Mouse (Mus musculus): Measurements from ENCODE around the gene Myl9. TPM values are rescaled to one million over a fixed set of nuclear protein-coding genes. Genes with fewer than 3 reads are reported as not detected.

Myl9 gene
- polyA plus RNA-seq, 1 experiment: 9.4 TPM

GRCm38 (mm10) chr2:156809579-156809978 lies 34.4 kb downstream of the Myl9 start:
- H3K27me3 ChIP-seq (ENCODE audit: control insufficient read depth, insufficient read depth, low read length, poor library complexity, severe bottlenecking): no peaks in the 10 kb centered on the region
- peak overlapping the region; percentile 42 for H3K9ac ChIP-seq (ENCODE audit: low read depth, poor library complexity, severe bottlenecking)
- no peak overlapping the region for H3K27ac ChIP-seq (ENCODE audit: insufficient read depth, low read length)
- H3K4me1 ChIP-seq (ENCODE audit: control insufficient read depth, insufficient read depth, low read length): peaks cover 2% of the 10 kb centered on the region
- TF ChIP-seq EP300 (IDR thresholded peaks at IDR 0.05; ENCODE audit: insufficient read depth, low read depth, low read length) (no peak), CTCF (IDR thresholded peaks at IDR 0.05; ENCODE audit: low read depth, low read length) (peak; percentile 49)
- no peaks in the 10 kb centered on the region for H3K36me3 ChIP-seq (ENCODE audit: control insufficient read depth, insufficient read depth, low read length, poor library complexity, severe bottlenecking)
- no peaks in the 10 kb centered on the region for H3K9me3 ChIP-seq (replicated peaks; ENCODE audit: control insufficient read depth, insufficient read depth, low read length, poor library complexity, severe bottlenecking)
- peak overlapping the region; percentile 10; the same call in 1 of the 2 replicates for H3K4me3 ChIP-seq (ENCODE audit: low read depth, low read length)

DNA sequence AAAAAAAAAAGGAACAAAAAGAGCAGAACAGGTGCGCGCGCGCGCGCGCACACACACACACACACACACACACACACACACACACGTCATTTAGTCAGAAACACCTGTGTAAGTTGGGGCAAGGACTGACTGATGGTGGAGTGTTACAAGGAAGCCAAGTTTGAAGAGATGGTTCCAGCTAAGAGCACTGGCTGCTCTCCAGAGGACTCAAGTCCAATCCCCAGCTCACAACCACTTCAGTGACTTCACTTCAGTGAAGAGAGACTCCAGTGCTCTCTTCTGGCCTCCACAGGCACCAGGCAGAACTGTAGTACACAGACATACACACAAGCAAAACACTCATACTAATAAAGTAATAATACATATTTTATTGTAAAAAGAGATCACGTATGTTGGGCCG lies 35.5 kb downstream of the Myl9 start:
- peaks cover 2% of the 10 kb centered on the region for H3K4me1 ChIP-seq (ENCODE audit: control insufficient read depth, insufficient read depth, low read length)
- H3K9me3 ChIP-seq (replicated peaks; ENCODE audit: control insufficient read depth, insufficient read depth, low read length, poor library complexity, severe bottlenecking): no peaks in the 10 kb centered on the region
- H3K27me3 ChIP-seq (ENCODE audit: control insufficient read depth, insufficient read depth, low read length, poor library complexity, severe bottlenecking): no peaks in the 10 kb centered on the region
- TF ChIP-seq EP300 (IDR thresholded peaks at IDR 0.05; ENCODE audit: insufficient read depth, low read depth, low read length) (no peak), CTCF (IDR thresholded peaks at IDR 0.05; ENCODE audit: low read depth, low read length) (no peak), POLR2A (IDR thresholded peaks at IDR 0.05; ENCODE audit: insufficient read depth, low read length) (no peak)
- H3K36me3 ChIP-seq (ENCODE audit: control insufficient read depth, insufficient read depth, low read length, poor library complexity, severe bottlenecking): no peaks in the 10 kb centered on the region
- H3K4me3 ChIP-seq (ENCODE audit: low read depth, low read length): no peak overlapping the region
- no peak overlapping the region for H3K27ac ChIP-seq (ENCODE audit: insufficient read depth, low read length)
- H3K9ac ChIP-seq (ENCODE audit: low read depth, poor library complexity, severe bottlenecking): no peak overlapping the region

DNA sequence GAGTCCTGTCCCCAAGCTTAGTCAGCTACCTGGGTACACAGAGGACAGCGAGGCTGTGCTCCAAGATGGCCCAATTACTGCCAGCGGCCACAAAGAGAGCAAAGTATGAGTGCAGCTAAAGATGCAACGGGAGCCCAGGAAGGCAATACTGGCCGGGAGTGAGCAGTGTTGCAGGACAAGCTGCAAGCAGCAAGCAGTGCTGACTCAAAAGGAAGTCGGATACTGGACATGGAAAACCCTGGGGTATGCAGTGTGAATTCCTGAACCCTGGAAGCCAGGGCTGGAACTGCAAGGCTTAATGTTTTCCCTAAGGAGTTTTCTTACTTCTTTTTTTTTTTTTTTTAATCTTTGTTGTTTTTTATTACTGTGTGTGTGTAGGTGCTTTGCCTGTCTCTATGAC lies 36.3 kb downstream of the Myl9 start:
- H3K9me3 ChIP-seq (replicated peaks; ENCODE audit: control insufficient read depth, insufficient read depth, low read length, poor library complexity, severe bottlenecking): no peaks in the 10 kb centered on the region
- no peak overlapping the region for H3K9ac ChIP-seq (ENCODE audit: low read depth, poor library complexity, severe bottlenecking)
- no peaks in the 10 kb centered on the region for H3K36me3 ChIP-seq (ENCODE audit: control insufficient read depth, insufficient read depth, low read length, poor library complexity, severe bottlenecking)
- TF ChIP-seq POLR2A (IDR thresholded peaks at IDR 0.05; ENCODE audit: insufficient read depth, low read length) (no peak), CTCF (IDR thresholded peaks at IDR 0.05; ENCODE audit: low read depth, low read length) (no peak), EP300 (IDR thresholded peaks at IDR 0.05; ENCODE audit: insufficient read depth, low read depth, low read length) (no peak)
- H3K27me3 ChIP-seq (ENCODE audit: control insufficient read depth, insufficient read depth, low read length, poor library complexity, severe bottlenecking): no peaks in the 10 kb centered on the region
- H3K4me1 ChIP-seq (ENCODE audit: control insufficient read depth, insufficient read depth, low read length): peaks cover 2% of the 10 kb centered on the region
- H3K27ac ChIP-seq (ENCODE audit: insufficient read depth, low read length): no peak overlapping the region
- H3K4me3 ChIP-seq (ENCODE audit: low read depth, low read length): no peak overlapping the region

DNA sequence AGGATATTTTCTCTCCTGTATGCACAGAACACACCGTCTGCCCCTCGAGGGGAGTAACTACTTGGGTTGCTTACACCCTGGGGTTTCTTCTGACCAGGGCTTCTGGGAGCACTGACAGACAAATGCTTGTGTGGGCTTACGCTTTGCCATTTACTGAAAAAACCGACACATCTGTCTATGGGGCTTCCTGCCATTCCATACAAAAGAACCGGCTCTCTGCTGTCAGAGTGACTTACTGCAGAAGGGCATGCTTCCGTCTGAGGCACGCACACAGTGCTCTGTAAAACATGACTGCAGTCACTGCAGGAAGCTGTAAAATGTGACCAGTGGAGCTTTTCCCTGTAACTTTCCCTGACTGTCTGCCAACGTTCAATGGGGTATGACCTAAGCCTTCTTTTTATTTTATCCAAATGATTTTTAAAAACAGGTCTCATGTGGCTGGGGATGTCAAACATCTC lies 39.2 kb downstream of the Myl9 start:
- H3K4me1 ChIP-seq (ENCODE audit: control insufficient read depth, insufficient read depth, low read length): peaks cover 2% of the 10 kb centered on the region
- no peak overlapping the region for H3K4me3 ChIP-seq (ENCODE audit: low read depth, low read length)
- no peaks in the 10 kb centered on the region for H3K27me3 ChIP-seq (ENCODE audit: control insufficient read depth, insufficient read depth, low read length, poor library complexity, severe bottlenecking)
- TF ChIP-seq POLR2A (IDR thresholded peaks at IDR 0.05; ENCODE audit: insufficient read depth, low read length) (no peak), EP300 (IDR thresholded peaks at IDR 0.05; ENCODE audit: insufficient read depth, low read depth, low read length) (no peak), CTCF (IDR thresholded peaks at IDR 0.05; ENCODE audit: low read depth, low read length) (no peak)
- H3K9ac ChIP-seq (ENCODE audit: low read depth, poor library complexity, severe bottlenecking): no peak overlapping the region
- H3K36me3 ChIP-seq (ENCODE audit: control insufficient read depth, insufficient read depth, low read length, poor library complexity, severe bottlenecking): no peaks in the 10 kb centered on the region
- H3K9me3 ChIP-seq (replicated peaks; ENCODE audit: control insufficient read depth, insufficient read depth, low read length, poor library complexity, severe bottlenecking): no peaks in the 10 kb centered on the region
- no peak overlapping the region for H3K27ac ChIP-seq (ENCODE audit: insufficient read depth, low read length)

- no peak for TF ChIP-seq EP300 (IDR thresholded peaks at IDR 0.05; ENCODE audit: insufficient read depth, low read depth, low read length)
- Histone ChIP-seq H3K9ac (ENCODE audit: low read depth, poor library complexity, severe bottlenecking) (no peak overlapping the region), H3K4me1 (ENCODE audit: control insufficient read depth, insufficient read depth, low read length) (no peaks in the 10 kb centered on the region), H3K9me3 (replicated peaks; ENCODE audit: control insufficient read depth, insufficient read depth, low read length, poor library complexity, severe bottlenecking) (no peaks in the 10 kb centered on the region), H3K4me3 (ENCODE audit: low read depth, low read length) (no peak overlapping the region), H3K27ac (ENCODE audit: insufficient read depth, low read length) (no peak overlapping the region), H3K27me3 (ENCODE audit: control insufficient read depth, insufficient read depth, low read length, poor library complexity, severe bottlenecking) (no peaks in the 10 kb centered on the region), H3K36me3 (ENCODE audit: control insufficient read depth, insufficient read depth, low read length, poor library complexity, severe bottlenecking) (no peaks in the 10 kb centered on the region)
Observed at GRCm38 (mm10) chr2:156814893-156815292, 39.7 kb downstream of the Myl9 start.

- Histone ChIP-seq H3K9me3 (replicated peaks; ENCODE audit: control insufficient read depth, insufficient read depth, low read length, poor library complexity, severe bottlenecking) (no peaks in the 10 kb centered on the region), H3K4me1 (ENCODE audit: control insufficient read depth, insufficient read depth, low read length) (no peaks in the 10 kb centered on the region), H3K27ac (ENCODE audit: insufficient read depth, low read length) (no peak overlapping the region), H3K27me3 (ENCODE audit: control insufficient read depth, insufficient read depth, low read length, poor library complexity, severe bottlenecking) (no peaks in the 10 kb centered on the region), H3K9ac (ENCODE audit: low read depth, poor library complexity, severe bottlenecking) (no peak overlapping the region), H3K4me3 (ENCODE audit: low read depth, low read length) (no peak overlapping the region), H3K36me3 (ENCODE audit: control insufficient read depth, insufficient read depth, low read length, poor library complexity, severe bottlenecking) (no peaks in the 10 kb centered on the region)
- TF ChIP-seq POLR2A (IDR thresholded peaks at IDR 0.05; ENCODE audit: insufficient read depth, low read length) (no peak), CTCF (IDR thresholded peaks at IDR 0.05; ENCODE audit: low read depth, low read length) (no peak), EP300 (IDR thresholded peaks at IDR 0.05; ENCODE audit: insufficient read depth, low read depth, low read length) (no peak)
Observed at GRCm38 (mm10) chr2:156815412-156815811, 40.2 kb downstream of the Myl9 start.
